Mouse (Mus musculus): ENCODE data around the gene Stat2. TPM values are rescaled to one million over a fixed set of nuclear protein-coding genes. Genes with fewer than 3 reads are reported as not detected.

Gene Stat2
- polyA plus RNA-seq, 1 experiment: 7.5 TPM

- no peak for TF ChIP-seq TCF12 (IDR thresholded peaks at IDR 0.05; ENCODE audit: insufficient read depth, poor library complexity, severe bottlenecking)
- peak; percentile 84 for TF ChIP-seq USF1 (IDR thresholded peaks at IDR 0.05; ENCODE audit: low read depth)
- peak overlapping the region; percentile 19 for H3ac ChIP-seq (ENCODE audit: control insufficient read depth, insufficient read length)
- no peaks in the 10 kb centered on the region for H3K36me3 ChIP-seq (ENCODE audit: control insufficient read depth, insufficient read depth)
- peaks cover 56% of the 10 kb centered on the region for H3K79me2 ChIP-seq (ENCODE audit: control insufficient read depth, insufficient read depth)
- peak overlapping the region; percentile 93 for H3K4me2 ChIP-seq (ENCODE audit: low read depth)
- no peaks in the 10 kb centered on the region for H3K27me3 ChIP-seq (ENCODE audit: control insufficient read depth, insufficient read depth, insufficient read length)
- H3K4me3 ChIP-seq: peak overlapping the region; percentile 80
Observed at GRCm38 (mm10) chr10:128338415-128338814, 68.1 kb downstream of the Stat2 start.

- no peak for TF ChIP-seq POLR2A (IDR thresholded peaks at IDR 0.05; ENCODE audit: insufficient read length, low read depth)
- TF ChIP-seq TCF3 (IDR thresholded peaks at IDR 0.05; ENCODE audit: insufficient read length, low read depth): no peak
- peak overlapping the region; percentile 93 for H3K4me2 ChIP-seq (ENCODE audit: low read depth)
Observed at GRCm38 (mm10) chr10:128338948-128339347, 68.6 kb downstream of the Stat2 start.

GRCm38 (mm10) chr10:128340257-128340656, 69.9 kb downstream of the Stat2 start:
- Histone ChIP-seq H3K79me2 (ENCODE audit: control insufficient read depth, insufficient read depth) (peaks cover 64% of the 10 kb centered on the region), H3K27me3 (ENCODE audit: control insufficient read depth, insufficient read depth, insufficient read length) (no peaks in the 10 kb centered on the region), H3K36me3 (ENCODE audit: control insufficient read depth, insufficient read depth) (no peaks in the 10 kb centered on the region), H3ac (ENCODE audit: control insufficient read depth, insufficient read length) (no peak overlapping the region), H3K4me3 (no peak overlapping the region), H3K4me2 (ENCODE audit: low read depth) (peak overlapping the region; percentile 93)
- no peak for TF ChIP-seq MYOD1 (IDR thresholded peaks at IDR 0.05; ENCODE audit: control insufficient read depth in 1 of 3, insufficient read length in 2 of 3, low read depth in 2 of 3)
- TF ChIP-seq POLR2AphosphoS2 (IDR thresholded peaks at IDR 0.05; ENCODE audit: insufficient read length, low read depth): no peak
- no peak for TF ChIP-seq MAX (IDR thresholded peaks at IDR 0.05; ENCODE audit: low read depth)
- no peak for TF ChIP-seq MYOG (IDR thresholded peaks at IDR 0.05; ENCODE audit: control insufficient read depth in 1 of 3, insufficient read depth in 1 of 3, insufficient read length in 2 of 3, low read depth in 2 of 3)
- TF ChIP-seq SRF (IDR thresholded peaks at IDR 0.05; ENCODE audit: control insufficient read depth, insufficient read length, low read depth): no peak
- TF ChIP-seq CEBPB (IDR thresholded peaks at IDR 0.05; ENCODE audit: insufficient read depth, poor library complexity, severe bottlenecking): no peak
- TF ChIP-seq TCF3 (IDR thresholded peaks at IDR 0.05; ENCODE audit: insufficient read length, low read depth): no peak
- no peak for TF ChIP-seq REST (IDR thresholded peaks at IDR 0.05; ENCODE audit: insufficient read depth, insufficient read length)
- TF ChIP-seq USF1 (IDR thresholded peaks at IDR 0.05; ENCODE audit: low read depth): no peak
- no peak for TF ChIP-seq TCF12 (IDR thresholded peaks at IDR 0.05; ENCODE audit: insufficient read depth, poor library complexity, severe bottlenecking)
- TF ChIP-seq POLR2A (IDR thresholded peaks at IDR 0.05; ENCODE audit: insufficient read length, low read depth): no peak
- no peak for TF ChIP-seq E2F4 (IDR thresholded peaks at IDR 0.05; ENCODE audit: insufficient read depth)

More at GRCm38 (mm10) chr10:128338948-128339347, 68.6 kb downstream of the Stat2 start:
- peaks cover 62% of the 10 kb centered on the region for H3K79me2 ChIP-seq (ENCODE audit: control insufficient read depth, insufficient read depth)
- peak overlapping the region; percentile 80 for H3K4me3 ChIP-seq
- H3K36me3 ChIP-seq (ENCODE audit: control insufficient read depth, insufficient read depth): no peaks in the 10 kb centered on the region
- no peak overlapping the region for H3ac ChIP-seq (ENCODE audit: control insufficient read depth, insufficient read length)
- no peaks in the 10 kb centered on the region for H3K27me3 ChIP-seq (ENCODE audit: control insufficient read depth, insufficient read depth, insufficient read length)

Other genes starting within 250 kb of the Stat2 start
- 870 TPM for gene Naca, start 235.0 kb upstream of the Stat2 start, polyA plus RNA-seq (2012; fragmentation: generic; extraction: Trizol)
- 84.3 TPM for gene Ptges3, start 211.6 kb upstream of the Stat2 start, polyA plus RNA-seq (2012; fragmentation: generic; extraction: Trizol)
- gene Atp5b, start 187.3 kb upstream of the Stat2 start, polyA plus RNA-seq (2012; fragmentation: generic; extraction: Trizol): 3,270 TPM
- gene Baz2a, start 179.0 kb upstream of the Stat2 start, polyA plus RNA-seq (2012; fragmentation: generic; extraction: Trizol): 12.7 TPM
- 97.3 TPM for gene Rbms2, start 90.3 kb upstream of the Stat2 start, polyA plus RNA-seq (2012; fragmentation: generic; extraction: Trizol)
- 1.1 TPM for gene Gls2, start 76.1 kb upstream of the Stat2 start, polyA plus RNA-seq (2012; fragmentation: generic; extraction: Trizol)
- 21.8 TPM for gene Spryd4, start 58.8 kb upstream of the Stat2 start, polyA plus RNA-seq (2012; fragmentation: generic; extraction: Trizol)
- gene Mip, start 44.7 kb upstream of the Stat2 start, polyA plus RNA-seq (2012; fragmentation: generic; extraction: Trizol): not detected
- gene Timeless, start 38.5 kb upstream of the Stat2 start, polyA plus RNA-seq (2012; fragmentation: generic; extraction: Trizol): 4.9 TPM
- gene Apon, start 16.5 kb upstream of the Stat2 start, polyA plus RNA-seq (2012; fragmentation: generic; extraction: Trizol): 0.06 TPM
- gene Apof, start 1.9 kb upstream of the Stat2 start, polyA plus RNA-seq (2012; fragmentation: generic; extraction: Trizol): not detected
- 0.24 TPM for gene Il23a, start 28.2 kb downstream of the Stat2 start, polyA plus RNA-seq (2012; fragmentation: generic; extraction: Trizol)
- 6.2 TPM for gene Pan2, start 32.8 kb downstream of the Stat2 start, polyA plus RNA-seq (2012; fragmentation: generic; extraction: Trizol)
- 91.8 TPM for gene Cnpy2, start 51.9 kb downstream of the Stat2 start, polyA plus RNA-seq (2012; fragmentation: generic; extraction: Trizol)
- 253 TPM for gene Cs, start 67.2 kb downstream of the Stat2 start, polyA plus RNA-seq (2012; fragmentation: generic; extraction: Trizol)
- gene Coq10a, start 98.4 kb downstream of the Stat2 start, polyA plus RNA-seq (2012; fragmentation: generic; extraction: Trizol): 61.2 TPM
- gene Ankrd52, start 106.6 kb downstream of the Stat2 start, polyA plus RNA-seq (2012; fragmentation: generic; extraction: Trizol): 30.8 TPM
- not detected for gene Slc39a5, start 130.7 kb downstream of the Stat2 start, polyA plus RNA-seq (2012; fragmentation: generic; extraction: Trizol)
- 115 TPM for gene Nabp2, start 140.9 kb downstream of the Stat2 start, polyA plus RNA-seq (2012; fragmentation: generic; extraction: Trizol)
- 35.2 TPM for gene Rnf41, start 141.1 kb downstream of the Stat2 start, polyA plus RNA-seq (2012; fragmentation: generic; extraction: Trizol)
- gene Smarcc2, start 188.7 kb downstream of the Stat2 start, polyA plus RNA-seq (2012; fragmentation: generic; extraction: Trizol): 52.5 TPM
- 2,234 TPM for gene Myl6, start 223.6 kb downstream of the Stat2 start, polyA plus RNA-seq (2012; fragmentation: generic; extraction: Trizol)
- 734 TPM for gene Myl6b, start 228.1 kb downstream of the Stat2 start, polyA plus RNA-seq (2012; fragmentation: generic; extraction: Trizol)

All from myocyte (in vitro differentiated cells).